Mouse (Mus musculus) MEL (cell line): ENCODE results near the gene Tfpt.

Source experiments
- BHLHE40 ChIP-seq: IDR thresholded peaks from 2 replicates; pipeline ENCODE4 v1.6.1; 2012; ENCODE audit warnings: low read depth, mild to moderate bottlenecking, inconsistent platforms, low read length, improper control_type of control experiment, borderline replicate concordance
- CHD2 ChIP-seq: IDR thresholded peaks from 2 replicates; pipeline ENCODE4 v1.6.1; 2011; ENCODE audit warnings: low read length, improper control_type of control experiment
- CTCF ChIP-seq, 3 experiments: IDR thresholded peaks in 2 of 3; conservative IDR thresholded peaks in 1 of 3; 2 replicates each; pipeline ENCODE4 v1.5.1; 2011 to 2012; ENCODE audit warnings: low read length in 3 of 3, low read depth in 2 of 3, mild to moderate bottlenecking in 2 of 3, improper control_type of control experiment in 1 of 3, inconsistent platforms in 1 of 3, mixed read lengths in 1 of 3, moderate library complexity in 1 of 3; ENCODE audit not compliant: control insufficient read depth in 1 of 3, insufficient read depth in 1 of 3, poor library complexity in 1 of 3, severe bottlenecking in 1 of 3
- ETS1 ChIP-seq: IDR thresholded peaks from 2 replicates; pipeline ENCODE4 v1.6.1; 2012; ENCODE audit warnings: low read depth, mild to moderate bottlenecking, inconsistent platforms, low read length, improper control_type of control experiment, moderate library complexity
- HCFC1 ChIP-seq: IDR thresholded peaks from 2 replicates; pipeline ENCODE4 v1.6.1; 2012; ENCODE audit warnings: low read depth, mild to moderate bottlenecking, inconsistent platforms, low read length, improper control_type of control experiment, moderate library complexity
- USF2 ChIP-seq, 2 experiments: IDR thresholded peaks; 2 replicates each; pipeline ENCODE4 v1.6.1; 2011 to 2012; ENCODE audit warnings: improper control_type of control experiment in 2 of 2, low read length in 2 of 2, borderline replicate concordance in 1 of 2, inconsistent platforms in 1 of 2, low read depth in 1 of 2, mild to moderate bottlenecking in 1 of 2; ENCODE audit not compliant: insufficient read depth in 1 of 2

- no peak for TF ChIP-seq BHLHE40
- TF ChIP-seq CTCF (IDR thresholded peaks at IDR 0.05 in 2 of 3, conservative IDR thresholded peaks at IDR 0.05 in 1 of 3; ENCODE audit: control insufficient read depth in 1 of 3, insufficient read depth in 1 of 3, low read depth in 2 of 3, low read length in 3 of 3, poor library complexity in 1 of 3, severe bottlenecking in 1 of 3): peak; percentile 53 to 96 (median 85)
- no peak for TF ChIP-seq CHD2
- TF ChIP-seq USF2 (IDR thresholded peaks at IDR 0.05; ENCODE audit: borderline replicate concordance in 1 of 2, insufficient read depth in 1 of 2, low read depth in 1 of 2, low read length in 2 of 2): no peak
- no peak for TF ChIP-seq HCFC1
- no peak for TF ChIP-seq ETS1
These were observed 28.6 kb downstream of the Tfpt start for GRCm38 (mm10) chr7:3601119-3601518.
